Mouse (Mus musculus): Measurements from ENCODE around the gene Spi1.
"Not testable (repeated sequence)": the region's sequence is repeated elsewhere in the genome, so short reads cannot be mapped to it uniquely, and the experiment has no call there.

Spi1 gene

DNA sequence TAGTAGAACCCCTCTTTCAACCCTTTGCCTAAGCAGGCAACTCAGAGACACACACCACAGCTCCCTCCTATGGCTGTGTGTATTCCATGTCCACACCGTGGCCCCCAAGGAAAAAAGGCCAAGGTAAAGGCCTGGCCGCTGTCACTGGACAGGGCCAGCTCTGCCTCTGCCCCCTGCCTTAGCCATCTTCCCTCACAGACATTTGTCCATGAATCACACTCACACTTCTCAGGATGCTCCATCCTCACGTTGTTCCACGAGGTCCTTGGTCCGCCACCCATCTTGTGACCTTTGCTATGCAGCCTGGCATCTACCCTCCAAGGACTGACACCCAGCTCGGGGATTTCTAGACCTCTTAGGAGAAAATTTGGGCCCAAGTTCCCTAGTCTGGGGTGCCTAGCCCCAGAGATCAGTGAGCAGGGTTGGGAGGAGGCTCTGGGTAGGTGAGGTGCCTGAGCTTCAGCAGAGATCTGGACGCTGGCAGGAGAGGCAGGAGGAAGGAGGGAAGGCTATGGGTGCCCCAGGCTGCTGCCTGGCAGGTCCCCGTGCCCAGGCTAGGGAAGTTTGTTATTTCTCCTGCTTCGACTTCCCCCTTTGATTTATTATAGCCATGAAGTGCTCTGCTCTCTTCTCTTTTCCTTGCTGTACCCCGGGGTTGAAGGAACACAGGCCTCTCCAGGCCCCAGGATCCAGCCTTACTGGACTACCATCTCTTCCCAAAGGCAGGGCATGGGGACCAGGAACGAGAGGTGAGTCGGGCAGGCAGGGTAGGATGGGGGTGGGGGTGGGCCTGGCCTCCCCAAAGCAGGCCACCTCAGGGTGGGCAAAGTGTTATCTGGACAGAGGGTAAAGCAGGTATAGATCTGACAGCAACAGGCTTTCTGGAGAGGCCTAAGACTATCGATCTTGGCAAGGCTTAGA lies at the start of gene Spi1:
TSS of gene Spi1 (plus strand) at position 616 of the 921 bp plus-strand sequence.
- DNase-seq (ENCODE audit: low spot score), result no peak

DNA sequence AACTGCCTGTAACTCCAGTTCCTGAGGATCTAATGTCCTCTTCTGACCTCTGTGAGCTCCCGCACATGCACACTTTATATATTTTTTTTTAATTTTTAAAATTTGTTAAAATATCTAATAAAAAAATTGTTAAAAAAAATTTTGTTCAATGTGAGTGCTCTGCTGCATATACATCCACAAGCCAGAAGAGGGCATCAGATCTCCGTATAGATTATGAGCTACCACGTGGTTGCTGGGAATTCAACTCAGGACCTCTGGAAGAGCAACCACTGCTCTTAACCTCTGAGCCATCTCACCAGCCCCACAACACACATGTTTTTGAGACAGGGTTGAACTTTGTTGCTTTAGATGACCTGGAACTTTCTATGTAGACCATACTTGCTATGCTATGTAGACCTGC lies 49.2 kb upstream of the Spi1 start:
- no peak for DNase-seq (ENCODE audit: low spot score)

DNA sequence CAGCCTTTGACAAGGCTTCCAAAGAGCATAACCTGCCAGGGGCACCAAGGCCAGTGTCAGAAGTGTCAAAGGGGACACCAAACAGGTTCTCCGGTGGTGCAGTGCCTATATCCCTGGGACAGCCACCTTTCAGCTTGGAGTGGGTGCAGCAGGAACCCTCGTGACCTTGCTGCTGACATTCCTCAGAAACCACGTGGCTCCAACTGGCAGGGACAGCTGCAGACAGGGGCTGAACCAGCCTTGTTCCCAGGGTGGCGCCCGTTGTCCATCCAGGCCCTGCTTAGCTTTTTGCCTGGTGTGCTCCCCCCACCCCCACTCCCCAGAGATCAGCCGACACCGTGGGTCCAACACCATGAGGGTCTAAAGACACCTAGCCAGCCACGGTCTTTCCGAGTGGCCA lies 46.8 kb upstream of the Spi1 start, which contains the start of gene Rapsn:
TSS of gene Rapsn (plus strand) at position 236 of the 400 bp plus-strand sequence.
- no peak for DNase-seq (ENCODE audit: low spot score)

DNA sequence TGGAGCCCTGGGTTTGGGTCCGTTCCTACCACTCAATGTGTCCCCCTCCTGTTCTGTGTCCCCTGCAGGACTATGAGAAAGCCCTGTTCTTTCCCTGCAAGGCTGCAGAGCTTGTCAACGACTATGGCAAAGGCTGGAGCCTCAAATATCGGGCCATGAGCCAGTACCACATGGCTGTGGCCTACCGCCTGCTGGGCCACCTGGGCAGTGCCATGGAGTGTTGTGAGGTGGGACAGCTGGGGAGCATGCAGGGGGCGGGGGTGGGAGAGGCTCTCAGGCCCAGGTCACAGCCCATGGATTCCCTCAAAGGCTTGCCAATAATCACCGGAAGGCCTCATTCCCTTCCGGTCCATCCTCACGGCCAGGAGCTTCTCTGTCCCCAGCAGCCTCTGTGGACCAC lies 40.4 kb upstream of the Spi1 start:
- DNase-seq (ENCODE audit: low spot score), result no peak

DNA sequence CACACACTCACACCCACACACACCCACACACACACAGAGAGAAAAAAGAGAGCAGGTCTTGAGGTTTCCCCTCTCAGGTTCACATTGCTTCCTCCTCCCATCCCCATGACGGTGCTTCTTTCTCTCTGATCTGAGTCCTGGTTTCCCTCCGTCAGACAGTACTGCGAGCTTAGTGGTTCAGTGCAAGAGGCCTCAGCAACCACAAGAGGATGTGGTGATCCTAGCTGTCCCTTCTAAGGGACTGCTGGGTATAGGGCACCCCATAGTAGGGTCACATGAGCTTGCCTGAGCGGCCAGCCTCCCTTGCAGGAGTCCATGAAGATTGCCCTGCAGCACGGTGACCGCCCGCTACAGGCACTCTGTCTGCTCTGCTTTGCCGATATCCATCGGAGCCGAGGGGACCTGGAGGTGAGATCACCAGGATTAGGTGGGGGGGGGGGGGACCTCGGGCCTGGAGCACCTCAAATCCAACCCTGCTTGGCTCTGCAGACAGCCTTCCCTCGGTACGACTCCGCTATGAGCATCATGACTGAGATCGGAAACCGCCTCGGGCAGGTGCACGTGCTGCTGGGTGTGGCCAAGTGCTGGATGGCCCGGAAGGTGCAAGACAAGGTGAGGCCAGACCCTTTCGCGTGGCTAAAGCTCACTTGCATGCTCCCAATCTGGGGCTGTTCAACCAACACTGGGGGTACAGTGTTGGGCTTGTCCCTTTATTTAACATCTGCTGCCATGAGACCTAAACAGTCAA lies 39.4 kb upstream of the Spi1 start:
- DNase-seq (ENCODE audit: low spot score), result no peak

DNA sequence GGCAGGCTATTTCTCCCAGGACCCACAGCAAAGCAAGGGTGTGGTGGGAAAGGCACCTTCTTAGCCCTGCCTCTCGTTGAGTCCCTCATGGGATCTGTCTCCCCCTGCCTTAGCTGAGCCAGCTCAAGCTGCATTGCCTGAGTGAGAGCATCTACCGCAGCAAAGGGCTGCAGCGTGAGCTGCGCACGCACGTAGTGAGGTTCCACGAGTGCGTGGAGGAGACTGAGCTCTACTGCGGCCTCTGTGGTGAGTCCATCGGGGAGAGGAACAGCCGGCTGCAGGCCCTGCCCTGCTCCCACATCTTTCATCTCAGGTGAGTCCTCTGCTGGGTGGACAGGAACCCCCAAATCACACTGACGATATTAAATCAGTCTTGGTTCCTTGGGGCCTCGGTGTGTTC lies 37.5 kb upstream of the Spi1 start:
- DNase-seq (ENCODE audit: low spot score), result no peak

GRCm38 (mm10) chr2:91045805-91046204 lies 36.4 kb upstream of the Spi1 start:
- DNase-seq (ENCODE audit: low spot score), result not testable (repeated sequence)

GRCm38 (mm10) chr2:91047359-91047758 lies 34.8 kb upstream of the Spi1 start:
- DNase-seq (ENCODE audit: low spot score), result no peak

DNA sequence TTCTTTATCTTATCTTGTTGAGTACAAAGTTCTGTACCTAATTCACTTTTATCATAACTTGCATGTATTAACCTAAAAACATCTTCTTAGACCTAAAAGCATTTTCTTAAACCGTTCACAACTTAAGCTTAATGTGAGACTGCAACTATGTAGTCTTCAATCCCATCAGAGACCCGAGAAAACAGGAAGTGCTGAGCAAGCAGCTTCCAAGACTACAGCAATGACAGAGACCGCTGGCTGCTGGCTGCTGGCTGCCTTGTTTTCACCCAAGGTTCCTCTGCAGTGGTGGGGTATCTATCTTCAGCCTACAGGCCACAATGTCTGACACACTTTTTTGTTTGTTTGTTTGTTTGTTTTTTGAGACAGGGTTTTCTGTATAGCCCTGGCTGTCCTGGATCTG lies 30.3 kb upstream of the Spi1 start:
- DNase-seq (ENCODE audit: low spot score), result no peak

- DNase-seq (ENCODE audit: low spot score), result no peak
These were observed 29.4 kb upstream of the Spi1 start for GRCm38 (mm10) chr2:91052752-91053151.

DNA sequence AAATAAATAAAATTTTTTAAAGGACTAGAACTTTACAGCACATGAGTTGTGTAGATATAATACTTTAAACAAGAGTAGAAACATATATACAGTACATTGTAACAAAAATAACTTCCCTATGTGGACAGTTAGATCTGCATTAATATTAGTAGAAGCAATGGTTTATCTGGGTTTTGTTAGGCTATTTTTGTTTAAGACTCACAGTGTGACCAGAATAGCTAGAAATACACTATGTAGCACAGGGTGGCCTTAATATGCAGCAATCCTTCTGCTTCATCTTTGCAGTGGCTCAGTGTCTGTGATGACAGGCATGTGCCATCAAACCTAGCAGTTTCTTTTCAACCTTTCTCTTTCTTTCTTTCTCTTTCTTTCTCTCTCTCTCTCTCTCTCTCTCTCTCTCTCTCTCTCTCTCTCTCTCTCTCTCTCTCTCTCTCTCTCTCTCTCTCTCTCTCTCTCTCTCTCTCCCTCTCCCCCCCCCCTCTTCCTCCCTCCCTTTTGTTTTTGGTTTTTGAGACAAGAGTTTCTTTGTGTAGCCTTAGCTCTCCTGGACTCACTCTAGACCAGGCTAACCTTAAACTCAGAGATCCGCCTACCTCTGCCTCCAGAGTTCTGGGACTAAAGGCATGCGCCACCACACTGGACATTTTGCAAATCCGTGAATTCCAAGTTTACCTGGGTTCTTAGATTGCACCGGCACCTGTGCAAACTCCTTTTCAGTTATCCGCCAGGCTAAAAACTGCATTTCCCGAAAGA lies 28.8 kb upstream of the Spi1 start:
- DNase-seq (ENCODE audit: low spot score), result no peak

GRCm38 (mm10) chr2:91053934-91054382 lies 28.2 kb upstream of the Spi1 start, which contains the start of gene Psmc3:
Psmc3 (plus strand) TSS chr2:91054009.
- DNase-seq (ENCODE audit: low spot score), result peak; percentile 94

- no peak for DNase-seq (ENCODE audit: low spot score)
These were observed 23.8 kb upstream of the Spi1 start for GRCm38 (mm10) chr2:91058435-91058834.

DNA sequence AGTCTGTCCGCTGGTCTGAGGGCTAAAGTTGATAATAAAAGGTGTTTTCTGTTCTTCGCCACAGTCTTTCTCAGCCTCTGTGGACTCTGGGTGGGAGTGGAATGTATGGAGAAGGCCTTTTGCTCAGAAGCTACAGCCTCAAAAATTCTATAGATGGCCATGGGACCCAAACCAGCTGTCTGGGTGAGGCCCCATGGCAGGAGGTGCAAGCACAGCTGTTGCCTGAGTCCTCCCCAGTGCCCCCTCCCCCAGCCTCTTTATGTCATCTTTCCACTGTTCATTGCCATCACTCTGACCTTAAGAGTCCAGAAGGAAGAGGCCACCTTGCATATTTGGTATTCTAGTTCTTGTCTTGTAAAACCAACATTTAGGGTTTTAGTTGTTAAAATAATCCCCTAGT lies 22.8 kb upstream of the Spi1 start:
- no peak for DNase-seq (ENCODE audit: low spot score)

DNA sequence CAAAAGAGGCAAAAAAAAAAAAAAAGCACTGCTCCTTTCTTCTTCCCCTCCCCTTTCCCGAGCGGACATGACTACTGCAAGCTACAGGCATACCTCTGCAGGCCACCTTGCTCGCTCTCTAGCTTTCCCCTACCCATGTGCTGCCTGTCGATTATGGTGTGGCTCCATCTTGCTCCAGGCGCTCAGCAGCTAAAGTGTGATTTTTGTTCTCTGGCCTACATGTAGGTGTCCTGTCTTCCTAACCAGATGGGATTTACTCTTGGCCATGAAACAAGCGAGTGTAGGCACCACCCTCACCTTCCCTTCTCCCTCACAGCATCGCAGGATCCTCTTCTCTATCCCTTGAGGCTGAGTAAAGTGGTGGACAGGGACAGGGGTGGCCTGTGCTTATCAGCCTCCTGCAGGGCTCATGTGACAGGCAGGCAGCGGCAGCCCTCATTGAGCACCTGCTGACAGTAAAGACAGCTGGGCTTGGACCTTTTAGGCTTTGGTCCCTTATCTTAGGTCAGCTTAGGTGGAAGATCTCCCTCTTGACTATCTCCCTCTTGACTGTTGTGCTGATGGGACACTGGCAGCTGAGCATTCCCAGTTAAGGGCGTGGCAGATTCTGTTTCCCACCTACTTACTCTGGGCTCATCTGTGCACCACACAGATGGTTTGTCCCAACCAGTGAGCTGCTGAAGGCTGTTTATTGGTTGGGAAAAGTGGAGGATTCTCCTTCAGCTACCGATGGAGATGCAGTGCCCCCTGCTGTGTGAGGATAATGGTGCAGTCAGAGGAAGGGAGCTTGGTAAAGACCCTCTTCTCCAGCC lies 21.4 kb upstream of the Spi1 start:
- DNase-seq (ENCODE audit: low spot score), result no peak

DNA sequence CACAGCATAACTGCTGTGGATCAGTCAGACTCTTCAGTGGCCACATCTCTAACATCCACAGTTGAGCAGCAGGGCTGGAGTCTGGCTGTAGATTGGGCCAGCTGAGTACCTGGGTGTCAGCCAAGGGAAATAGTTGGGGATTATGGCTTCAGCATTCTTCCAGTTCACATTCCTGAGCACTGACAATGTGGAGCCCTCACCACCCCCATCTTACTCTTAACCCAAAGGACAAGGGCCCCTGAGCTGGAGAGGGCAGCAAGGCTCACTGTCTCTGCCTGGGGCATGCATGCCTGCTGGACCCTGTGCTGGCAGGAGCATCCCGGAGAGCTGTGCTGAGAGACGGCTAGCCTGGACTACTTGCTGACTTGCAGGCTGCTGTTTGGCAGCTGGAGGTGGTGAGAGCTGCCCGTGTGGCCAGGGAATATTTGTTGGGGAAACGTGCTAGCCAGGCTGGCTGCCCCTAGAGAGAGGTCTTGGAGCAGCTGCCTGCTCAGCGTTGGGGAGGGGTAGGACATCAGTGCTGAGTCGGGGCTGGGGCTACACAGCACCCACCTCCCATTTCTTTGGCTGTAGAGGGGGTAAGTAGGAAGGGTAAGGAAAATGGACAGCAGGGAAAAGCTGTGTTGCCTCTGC lies 20.2 kb upstream of the Spi1 start:
- DNase-seq (ENCODE audit: low spot score), result no peak

GRCm38 (mm10) chr2:91062779-91063606 lies 19.2 kb upstream of the Spi1 start:
- DNase-seq (ENCODE audit: low spot score), result no peak

GRCm38 (mm10) chr2:91064211-91064610 lies 18.0 kb upstream of the Spi1 start:
- DNase-seq (ENCODE audit: low spot score), result no peak

GRCm38 (mm10) chr2:91065544-91065943 lies 16.6 kb upstream of the Spi1 start:
- DNase-seq (ENCODE audit: low spot score), result no peak

DNA sequence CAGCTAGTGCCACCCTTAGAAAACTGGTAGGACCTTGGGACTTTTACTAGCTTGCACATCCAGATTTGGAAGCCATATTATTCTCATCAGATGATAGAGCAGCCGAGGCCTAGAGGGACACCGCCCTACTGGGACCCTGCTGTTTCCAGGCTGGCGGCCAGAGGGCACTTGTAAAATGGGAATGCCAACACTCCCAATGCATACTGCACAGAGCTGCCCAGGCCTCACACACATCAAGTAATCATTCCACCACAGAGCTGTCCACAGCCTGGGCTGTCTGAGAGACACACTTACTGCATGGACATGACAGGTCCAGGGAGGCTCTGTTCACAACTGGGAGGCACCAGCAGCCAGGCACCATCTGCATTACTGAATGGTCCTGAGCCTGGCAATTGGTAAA lies 15.7 kb upstream of the Spi1 start:
- no peak for DNase-seq (ENCODE audit: low spot score)

Measured in yolk sac, embryonic 10.5 days (tissue).